23 mouse cellular contexts compared by ENCODE assay signal in genomic region chr13:37667386-37667785, GRCm38 (mm10).
A peak's percentile ranks its signal among the peaks of the same experiment; 100 is the strongest.
DNase-seq lines count a peak whose midpoint lies in the region; ATAC-seq and TF ChIP-seq lines count a peak whose summit lies in the region.
"Had no signal": no experiment of that assay in that cellular context is flagged by ENCODE, and none has a peak within 500 bp of the region (broad histone marks: within the 10 kb centered on the region; RNA-seq: fewer than 3 reads in every experiment).

No protein-coding gene starts in this region.

- peak; percentile 63 for ATAC-seq in lung, postnatal 0 days
- ATAC-seq: CD4-positive, CD25-positive, alpha-beta regulatory T cell, adult 4 months; hindbrain, embryonic 16.5 days had no signal

- H3K27ac ChIP-seq in heart, embryonic 10.5 days: no peak overlapping the region
- no peak overlapping the region for H3K27ac ChIP-seq in kidney, adult 2 months (ENCODE audit: insufficient read depth, low read depth, low read length)
- peak overlapping the region; percentile 64 for H3K27ac ChIP-seq in lung, postnatal 0 days (ENCODE audit: low read length)
- H3K27ac ChIP-seq: embryonic facial prominence, embryonic 15.5 days; forebrain, embryonic 10.5 days; limb, embryonic 13.5 days; midbrain, embryonic 12.5 days; neural tube, embryonic 15.5 days had no signal

- no peaks in the 10 kb centered on the region for H3K27me3 ChIP-seq in heart, embryonic 10.5 days (ENCODE audit: insufficient read depth, poor library complexity, severe bottlenecking)
- H3K27me3 ChIP-seq in kidney, adult 2 months (replicated peaks; ENCODE audit: control insufficient read depth, insufficient read depth, low read length): no peaks in the 10 kb centered on the region
- no peaks in the 10 kb centered on the region for H3K27me3 ChIP-seq in lung, postnatal 0 days (replicated peaks; ENCODE audit: insufficient read depth, low read length)
- H3K27me3 ChIP-seq: embryonic facial prominence, embryonic 15.5 days; limb, embryonic 13.5 days; midbrain, embryonic 12.5 days; neural tube, embryonic 15.5 days had no signal

- no peak for TF ChIP-seq POLR2A in kidney, adult 2 months (IDR thresholded peaks at IDR 0.05; ENCODE audit: low read depth, low read length)

- H3K4me1 ChIP-seq in heart, embryonic 10.5 days: peaks cover 17% of the 10 kb centered on the region
- no peaks in the 10 kb centered on the region for H3K4me1 ChIP-seq in kidney, adult 2 months (ENCODE audit: control insufficient read depth, insufficient read depth, low read length)
- no peaks in the 10 kb centered on the region for H3K4me1 ChIP-seq in lung, postnatal 0 days (ENCODE audit: insufficient read depth, low read depth, low read length)
- H3K4me1 ChIP-seq: embryonic facial prominence, embryonic 15.5 days; forebrain, embryonic 10.5 days; limb, embryonic 13.5 days; midbrain, embryonic 12.5 days; neural tube, embryonic 15.5 days had no signal

- peak; percentile 68; the same call in 1 of the 2 replicates for TF ChIP-seq EP300 in lung, postnatal 0 days (IDR thresholded peaks at IDR 0.05)

- H3K4me3 ChIP-seq in heart, embryonic 10.5 days: no peak overlapping the region
- H3K4me3 ChIP-seq in kidney, adult 2 months (ENCODE audit: insufficient read depth, low read depth, low read length): no peak overlapping the region
- H3K4me3 ChIP-seq in lung, postnatal 0 days (ENCODE audit: low read depth, low read length): no peak overlapping the region
- H3K4me3 ChIP-seq: embryonic facial prominence, embryonic 15.5 days; forebrain, embryonic 10.5 days; limb, embryonic 13.5 days; midbrain, embryonic 12.5 days; myocyte; neural tube, embryonic 15.5 days had no signal

- no peak for TF ChIP-seq CTCF in kidney, adult 2 months (conservative IDR thresholded peaks at IDR 0.05; ENCODE audit: insufficient read depth, insufficient read length, low read depth, low read length)
- TF ChIP-seq CTCF in lung, postnatal 0 days (IDR thresholded peaks at IDR 0.05): no peak

- no peak overlapping the region for H3K4me2 ChIP-seq in lung, postnatal 0 days (replicated peaks; ENCODE audit: low read depth, low read length)
- H3K4me2 ChIP-seq: embryonic facial prominence, embryonic 15.5 days; limb, embryonic 13.5 days; midbrain, embryonic 12.5 days; neural tube, embryonic 15.5 days had no signal

- H3K36me3 ChIP-seq in heart, embryonic 10.5 days: no peaks in the 10 kb centered on the region
- H3K36me3 ChIP-seq in kidney, adult 2 months (ENCODE audit: control insufficient read depth, insufficient read depth, low read length): no peaks in the 10 kb centered on the region
- H3K36me3 ChIP-seq in lung, postnatal 0 days (ENCODE audit: insufficient read depth, low read length): no peaks in the 10 kb centered on the region
- H3K36me3 ChIP-seq: embryonic facial prominence, embryonic 15.5 days; forebrain, embryonic 10.5 days; G1E; limb, embryonic 13.5 days; midbrain, embryonic 12.5 days; neural tube, embryonic 15.5 days had no signal

- H3K9ac ChIP-seq in lung, postnatal 0 days (replicated peaks; ENCODE audit: low read depth): no peak overlapping the region
- H3K9ac ChIP-seq: embryonic facial prominence, embryonic 15.5 days; limb, embryonic 13.5 days; midbrain, embryonic 12.5 days; neural tube, embryonic 15.5 days had no signal

- peak; percentile 92 for DNase-seq in heart, adult 11 months
- no peak for DNase-seq in heart, embryonic 10.5 days (ENCODE audit: low spot score)
- peak; percentile 69 for DNase-seq in kidney, adult 2 months
- no peak for DNase-seq in kidney, postnatal 4 days
- DNase-seq in kidney, adult 9 months: peak; percentile 55
- peak; percentile 71 for DNase-seq in lung, postnatal 0 days (ENCODE audit: low spot score)
- DNase-seq in frontal cortex, postnatal 25 days (ENCODE audit: low spot score in 2 of 2): no peak
- no peak for DNase-seq in c-Kit-positive CD71-positive TER-119-positive erythroid progenitor cells, embryonic 14.5 days (ENCODE audit: low spot score)
- DNase-seq: cerebellum, postnatal 10 days; embryo, embryonic 11 days; gastrocnemius, postnatal 10 days; layer of hippocampus, adult 9-11 months; right cerebral cortex, postnatal 4 days; thymus, adult 2 months had no signal

- no peaks in the 10 kb centered on the region for H3K9me3 ChIP-seq in heart, embryonic 10.5 days
- no peaks in the 10 kb centered on the region for H3K9me3 ChIP-seq in lung, postnatal 0 days (ENCODE audit: low read length)
- H3K9me3 ChIP-seq: embryonic facial prominence, embryonic 15.5 days; forebrain, embryonic 10.5 days; G1E; limb, embryonic 13.5 days; midbrain, embryonic 12.5 days; neural tube, embryonic 15.5 days had no signal

- WGBS in heart, embryonic 10.5 days: 36% methylated on average over 4 of the region's 4 CpGs
- WGBS in kidney, adult 2 months: 44% methylated on average over 4 of the region's 4 CpGs
- 3% methylated on average over 4 of the region's 4 CpGs for WGBS in lung, postnatal 0 days

Comparison
In these comparisons a context has a peak if more than half of its experiments do, and no peak if none do; other contexts are left out.
1. DNase-seq: peak in heart, adult 11 months (single experiment), kidney, adult 2 months (single experiment), kidney, adult 9 months (single experiment) and lung, postnatal 0 days (single experiment); none in heart, embryonic 10.5 days (single experiment), kidney, postnatal 4 days (0 of 2), frontal cortex, postnatal 25 days (0 of 2) and c-Kit-positive CD71-positive TER-119-positive erythroid progenitor cells, embryonic 14.5 days (single experiment).